Mouse (Mus musculus) adrenal gland, adult (tissue): Measurements from ENCODE around the gene Catsperz.

Source experiments
- DNase-seq, 2 experiments: peaks; one replicate each; pipeline ENCODE4 v3.0.0; 2022 to 2023; ENCODE audit warnings: low spot score in 1 of 2; ENCODE audit not compliant: inconsistent age in 2 of 2

The Catsperz gene

DNA sequence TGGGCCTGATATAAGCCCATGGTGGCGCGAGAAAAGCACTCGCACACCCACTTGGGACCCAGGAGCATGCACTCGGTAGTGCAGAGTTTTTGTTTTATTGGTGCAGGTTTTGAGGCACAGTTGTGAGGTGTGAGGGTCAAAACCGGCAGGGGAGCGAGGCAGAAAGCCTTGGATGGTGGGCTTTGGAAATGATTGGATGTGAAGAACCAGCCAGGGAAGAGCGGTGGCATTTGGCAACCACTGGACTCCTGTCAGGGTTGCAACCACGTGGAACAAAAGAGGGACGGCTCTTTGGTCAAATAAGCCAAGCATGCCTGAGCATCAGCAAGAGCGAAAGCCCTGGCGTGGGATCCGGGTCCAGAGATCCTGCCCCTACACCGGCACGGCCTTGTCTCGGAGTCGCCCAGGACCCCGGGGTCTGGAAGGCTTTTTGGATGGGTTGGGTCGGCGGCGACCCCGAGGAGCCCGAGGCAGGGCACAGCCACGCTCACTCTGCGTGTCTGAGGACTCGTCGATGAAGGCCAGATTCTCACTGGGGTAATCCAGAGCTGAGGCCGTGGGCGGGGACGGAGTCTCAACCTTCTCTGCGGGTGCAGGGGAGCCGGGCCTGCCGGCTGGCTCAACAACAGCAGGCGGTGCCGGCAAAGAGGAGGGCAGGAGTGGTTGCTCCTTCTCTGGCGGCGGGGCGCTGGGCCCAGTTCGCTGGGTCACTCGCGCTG is 590 bp upstream of the Catsperz start:
- DNase-seq: no peak

DNA sequence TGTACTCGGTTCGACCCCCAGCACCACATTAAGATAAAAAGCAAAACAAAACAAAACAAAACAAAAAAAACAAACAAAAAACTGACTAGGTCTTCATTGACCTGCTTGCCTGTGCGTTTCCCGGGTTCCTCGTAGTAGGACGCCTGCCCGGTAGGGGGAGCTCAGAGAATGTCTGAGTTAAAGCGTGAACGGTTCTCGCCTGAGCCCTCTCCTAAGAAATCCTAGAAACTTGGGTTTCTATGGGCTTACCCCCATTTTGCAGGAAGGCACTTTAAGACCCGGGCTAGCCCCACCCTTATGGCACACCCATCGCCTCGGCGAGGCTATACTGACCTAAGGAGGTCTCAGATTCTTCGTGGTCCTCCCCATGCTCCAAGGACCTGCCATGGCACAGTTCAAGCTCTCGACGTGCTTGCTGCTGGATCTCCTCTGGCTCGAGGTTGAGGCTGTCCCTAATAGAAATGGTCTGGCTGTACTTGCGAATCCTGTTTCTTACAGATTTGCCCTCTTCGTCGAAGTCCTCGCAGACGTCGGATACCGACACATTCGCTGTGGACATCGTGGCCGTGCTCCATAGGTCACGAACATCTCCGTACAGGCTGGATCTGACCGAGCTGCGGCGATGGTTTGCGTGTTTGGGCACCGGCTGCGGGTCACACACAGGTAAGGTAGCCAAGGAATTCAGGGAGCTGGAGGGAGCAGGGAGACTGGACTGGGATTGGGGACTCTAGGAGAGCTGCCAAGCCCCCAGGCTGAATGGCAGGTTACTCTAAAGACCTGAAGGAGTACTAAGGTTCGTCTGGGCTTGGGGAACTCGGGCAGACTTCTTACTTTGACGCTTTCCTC is 496 bp downstream of the Catsperz start:
- DNase-seq: peak; percentile 83 to 96

GRCm38 (mm10) chr19:6922901-6923735 is 2.1 kb downstream of the Catsperz start:
- no peak for DNase-seq

- peak; percentile 100 for DNase-seq
Observed at GRCm38 (mm10) chr19:6921647-6922567, 3.3 kb downstream of the Catsperz start, which contains the start of gene Esrra. TSS of gene Esrra (minus strand) at chr19:6921813.

DNA sequence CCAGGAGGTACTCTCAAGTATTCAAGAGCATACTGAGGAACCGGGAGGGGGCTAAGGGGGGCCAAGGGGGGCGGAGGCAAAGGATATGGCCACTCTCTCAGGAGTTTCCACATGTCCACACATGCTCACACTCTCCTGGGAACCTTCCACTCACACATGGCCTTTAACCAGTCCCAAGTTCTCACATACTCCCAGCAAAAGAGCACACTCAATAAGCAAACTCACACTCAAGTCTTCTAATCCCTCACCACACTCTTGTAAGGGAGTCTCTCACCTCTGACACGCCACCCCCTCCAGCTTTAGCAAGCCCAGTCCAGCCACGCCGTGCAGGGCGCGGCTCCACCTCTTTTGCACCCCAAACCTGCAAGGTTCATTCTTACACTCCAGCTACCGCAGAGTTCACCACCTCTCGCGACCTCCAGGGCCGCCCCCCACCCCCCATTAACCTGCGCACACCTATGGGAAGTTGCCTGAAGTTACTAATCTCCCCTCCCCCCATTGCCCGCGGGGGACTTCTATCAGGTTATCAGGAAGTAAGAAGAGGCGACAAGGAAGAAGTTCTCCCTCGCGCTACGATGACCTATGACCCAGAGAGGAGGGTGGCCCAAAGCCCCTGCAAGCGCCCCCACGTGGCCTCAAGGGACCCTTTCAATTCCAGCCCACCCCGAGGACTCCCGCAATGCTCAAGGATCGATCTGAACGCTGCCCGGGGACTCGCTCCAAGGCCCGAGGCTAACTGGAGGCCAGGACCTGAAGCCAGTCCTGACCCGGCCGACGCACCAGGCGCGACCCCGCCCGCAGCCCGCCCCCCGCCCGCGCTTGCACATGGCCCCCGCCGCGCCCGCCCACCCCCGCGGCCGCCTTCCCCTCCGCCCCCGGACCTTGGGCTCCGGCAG is 4.2 kb downstream of the Catsperz start:
- peak; percentile 77 to 88 for DNase-seq

GRCm38 (mm10) chr19:6919876-6920740 is 5.1 kb downstream of the Catsperz start:
- peak; percentile 65 to 86 for DNase-seq

DNA sequence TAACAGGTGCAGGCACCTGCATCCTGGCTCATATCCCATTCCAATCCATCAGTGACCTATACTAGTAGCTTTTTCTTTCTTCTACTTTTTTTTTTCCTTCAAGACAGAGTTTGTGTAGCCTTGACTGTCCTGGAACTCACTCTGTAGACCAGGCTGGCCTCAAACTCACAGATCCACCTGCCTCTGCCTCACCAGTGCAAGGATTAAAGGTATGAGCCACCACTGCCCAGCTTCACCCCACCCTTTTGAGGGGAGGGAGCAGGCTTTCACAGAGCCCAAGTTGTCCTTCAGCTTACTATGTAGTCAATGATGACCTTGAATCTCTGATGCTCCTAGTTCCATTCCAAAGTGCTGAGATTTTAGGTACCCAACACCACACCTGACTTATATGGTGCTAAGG is 5.7 kb downstream of the Catsperz start:
- DNase-seq: peak in 1 of 2 experiments; percentile 62

DNA sequence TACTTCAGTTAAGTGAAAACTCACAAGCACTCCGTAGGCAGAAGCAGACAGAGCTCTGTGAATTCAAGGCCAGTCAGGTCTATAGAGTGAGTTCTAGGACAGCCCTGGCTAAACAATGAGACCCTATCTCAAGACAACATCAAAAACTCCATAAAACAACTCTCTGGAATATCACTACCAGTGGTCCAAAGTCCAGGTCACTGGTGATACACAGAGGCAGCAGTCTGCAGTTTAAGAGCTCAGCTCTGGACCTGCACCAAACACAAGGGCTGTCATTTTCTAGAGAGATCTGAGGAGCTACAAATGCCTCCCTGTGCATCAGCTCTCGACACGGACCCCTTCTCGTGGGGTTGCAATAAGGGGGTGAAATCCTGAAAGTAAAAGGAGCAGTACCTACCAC is 6.9 kb downstream of the Catsperz start:
- peak in 1 of 2 experiments; percentile 28 for DNase-seq

DNA sequence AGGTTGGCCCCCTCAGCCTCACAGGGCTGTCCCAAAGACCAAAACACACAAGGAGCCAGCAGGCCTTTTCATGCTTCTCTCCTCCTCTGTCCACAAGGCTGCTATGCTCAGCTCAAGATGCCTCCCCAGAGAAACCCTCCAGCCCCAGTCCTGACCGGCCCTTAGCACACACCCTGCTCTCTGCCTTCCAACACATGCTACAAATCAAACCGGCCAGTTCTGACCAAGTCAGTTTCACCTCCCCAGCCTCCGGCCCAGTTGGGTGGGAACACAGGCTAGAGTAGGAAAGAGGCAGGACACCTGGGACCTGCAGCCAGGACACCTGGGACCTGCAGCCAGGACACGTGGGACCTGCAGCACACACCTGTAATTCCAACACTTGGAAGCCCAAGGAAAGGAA is 8.7 kb downstream of the Catsperz start:
- peak in 1 of 2 experiments; percentile 31 for DNase-seq

DNA sequence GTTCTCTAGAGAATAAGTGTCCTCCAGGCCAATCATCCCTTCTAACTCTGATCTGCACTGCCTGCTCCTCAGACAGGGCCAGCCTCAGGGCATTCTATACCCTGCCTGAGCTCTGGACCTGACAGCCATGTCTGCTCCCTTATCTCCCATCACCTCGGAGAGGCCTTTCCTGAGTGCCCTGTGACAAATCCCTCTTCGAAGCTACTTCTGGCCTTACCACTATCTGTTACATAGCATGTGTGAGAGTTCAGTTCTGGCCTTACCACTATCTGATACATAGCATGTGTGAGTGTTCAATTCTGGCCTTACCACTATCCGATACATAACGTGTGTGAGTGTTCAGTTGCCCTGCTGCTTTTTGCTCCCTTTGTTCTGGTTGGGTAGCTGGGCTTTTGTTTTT is 9.9 kb downstream of the Catsperz start:
- DNase-seq: peak in 1 of 2 experiments; percentile 21

GRCm38 (mm10) chr19:6914540-6914939 is 10.6 kb downstream of the Catsperz start:
- DNase-seq: no peak

DNA sequence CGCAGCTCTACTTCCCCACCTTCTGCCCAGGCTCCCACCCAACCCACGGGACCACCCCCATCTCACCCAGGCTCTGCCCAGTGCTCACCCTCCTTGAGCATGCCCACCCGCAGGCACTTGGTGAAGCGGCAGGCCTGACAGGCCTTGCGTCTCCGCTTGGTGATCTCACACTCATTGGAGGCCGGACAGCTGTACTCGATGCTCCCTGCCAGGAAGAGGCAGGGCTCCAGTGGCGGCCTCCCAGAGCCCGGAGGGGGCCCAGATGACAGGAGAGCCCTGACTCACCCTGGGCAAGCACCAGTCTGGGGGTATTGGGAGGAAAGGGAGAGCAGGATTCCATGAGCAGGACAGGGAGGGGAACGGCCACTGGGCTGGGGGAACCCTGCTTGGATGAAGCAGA is 11.2 kb downstream of the Catsperz start:
- DNase-seq: peak in 1 of 2 experiments; percentile 36

- peak; percentile 4 to 32 for DNase-seq
Observed at GRCm38 (mm10) chr19:6913036-6913435, 12.1 kb downstream of the Catsperz start.

DNA sequence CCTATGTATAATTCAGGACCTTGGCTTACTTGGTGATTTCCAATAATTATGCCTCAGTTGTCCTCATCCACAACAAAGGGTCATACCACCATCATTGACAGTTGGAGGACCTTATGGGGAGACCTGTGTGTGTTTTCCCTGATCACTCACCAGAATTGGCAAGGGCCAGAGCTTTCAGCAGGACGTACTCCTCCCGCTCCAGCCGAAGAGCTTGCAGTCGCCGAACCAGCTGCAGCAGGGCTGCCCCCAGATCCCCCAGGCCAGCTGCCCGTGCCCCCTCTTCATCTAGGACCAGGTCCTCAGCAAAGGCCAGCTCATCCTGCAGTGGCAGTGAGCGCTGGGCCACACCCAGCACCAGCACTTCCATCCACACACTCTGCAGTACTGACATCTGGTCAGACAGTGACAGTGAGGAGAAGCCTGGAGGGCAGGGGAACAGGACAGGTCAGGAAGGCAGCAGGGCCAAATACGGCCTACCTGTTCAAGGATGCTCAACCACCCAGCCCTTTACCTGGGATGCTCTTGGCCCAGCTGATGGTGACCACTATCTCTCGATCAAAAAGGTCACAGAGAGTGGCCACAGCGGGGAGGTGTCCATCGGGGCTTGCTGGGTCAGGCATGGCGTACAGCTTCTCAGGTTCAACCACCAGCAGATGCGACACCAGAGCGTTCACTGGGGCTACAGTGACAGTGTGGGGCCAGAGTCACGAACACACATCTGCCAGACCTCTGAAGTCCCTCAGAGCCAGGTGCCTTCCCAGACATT is 12.8 kb downstream of the Catsperz start:
- DNase-seq: peak; percentile 19 to 46

GRCm38 (mm10) chr19:6911101-6912074 is 13.8 kb downstream of the Catsperz start:
- DNase-seq: peak; percentile 38 to 52

DNA sequence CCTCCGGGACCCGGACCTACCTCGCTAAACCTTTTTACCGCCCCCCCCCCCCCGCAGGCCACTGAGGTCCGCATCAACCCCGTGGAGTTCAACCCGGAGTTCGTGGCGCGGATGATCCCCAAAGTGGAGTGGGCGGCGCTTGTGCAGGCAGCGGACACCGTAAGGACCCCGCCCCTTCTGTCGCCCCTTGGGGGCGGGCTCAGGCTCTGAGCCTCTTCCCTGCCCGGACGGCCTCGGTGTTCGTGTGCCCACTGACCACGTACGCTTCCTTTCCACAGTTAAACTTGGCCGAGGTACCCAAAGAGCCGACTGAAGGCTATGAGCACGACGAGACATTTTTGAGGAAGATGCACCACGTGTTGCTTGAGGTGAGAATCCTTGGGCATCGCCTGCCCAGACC is 14.9 kb downstream of the Catsperz start:
- DNase-seq: peak in 1 of 2 experiments; percentile 77
